In genomic region chr11:115283486-115283765, GRCm38 (mm10) we compare ENCODE assay signal across 26 mouse cellular contexts. TPM values are rescaled to one million over a fixed set of nuclear protein-coding genes. Genes with fewer than 3 reads are reported as not detected.
A peak's percentile ranks its signal among the peaks of the same experiment; 100 is the strongest.
DNase-seq lines count a peak whose midpoint lies in the region; ATAC-seq and TF ChIP-seq lines count a peak whose summit lies in the region.
"Had no signal": no experiment of that assay in that cellular context is flagged by ENCODE, and none has a peak within 500 bp of the region (broad histone marks: within the 10 kb centered on the region; RNA-seq: fewer than 3 reads in every experiment).

No protein-coding gene starts in this region.

- no peaks in the 10 kb centered on the region for H3K9me3 ChIP-seq in hindbrain, postnatal 0 days (ENCODE audit: low read length)
- H3K9me3 ChIP-seq in hindbrain, embryonic 16.5 days (ENCODE audit: control insufficient read depth, low read length) = no peaks in the 10 kb centered on the region
- H3K9me3 ChIP-seq: embryonic facial prominence, embryonic 15.5 days; forebrain, embryonic 10.5 days; heart, embryonic 12.5 days; hindbrain, embryonic 15.5 days had no signal

- no peaks in the 10 kb centered on the region for H3K4me1 ChIP-seq in hindbrain, postnatal 0 days (ENCODE audit: insufficient read depth, low read length)
- H3K4me1 ChIP-seq in hindbrain, embryonic 16.5 days (ENCODE audit: control insufficient read depth, insufficient read depth, low read depth, low read length) = peaks cover 2% of the 10 kb centered on the region
- H3K4me1 ChIP-seq in thymus, adult 2 months (replicated peaks; ENCODE audit: control insufficient read depth, insufficient read depth, low read length) = peaks cover 16% of the 10 kb centered on the region
- H3K4me1 ChIP-seq: embryonic facial prominence, embryonic 15.5 days had no signal

- H3K36me3 ChIP-seq in hindbrain, postnatal 0 days (ENCODE audit: insufficient read depth, low read length) = no peaks in the 10 kb centered on the region
- H3K36me3 ChIP-seq in hindbrain, embryonic 16.5 days (ENCODE audit: control insufficient read depth, insufficient read depth, low read length) = no peaks in the 10 kb centered on the region
- H3K36me3 ChIP-seq in thymus, adult 2 months (ENCODE audit: control insufficient read depth, insufficient read depth, low read length) = no peaks in the 10 kb centered on the region
- H3K36me3 ChIP-seq: embryonic facial prominence, embryonic 15.5 days; forebrain, embryonic 10.5 days; heart, embryonic 12.5 days; hindbrain, embryonic 15.5 days had no signal

- intact Hi-C loops in heart, postnatal 36 days (cut with DNase I) = no loop called here

- POLR2A ChIA-PET in Patski (lab: Charles Lee) = no interaction called here

- DNase-seq in heart, adult 11 months = peak; percentile 93
- DNase-seq in heart, postnatal 36 days = no peak
- no peak for DNase-seq in hindbrain, postnatal 0 days (ENCODE audit: low spot score)
- DNase-seq in NIH3T3 (ENCODE audit: low read depth) (peak; percentile 37), Patski (ENCODE audit: low read depth, low spot score) (no peak)
- DNase-seq in thymus, adult 2 months = no peak
- DNase-seq: embryo, embryonic 11 days; gastrocnemius, postnatal 36 days; heart, adult 18-20 months; heart, postnatal 10 days; kidney, adult 11 months had no signal

- H3K27ac ChIP-seq in hindbrain, postnatal 0 days = peak overlapping the region; percentile 70; the same call in 1 of the 2 replicates
- H3K27ac ChIP-seq in hindbrain, embryonic 16.5 days (ENCODE audit: low read depth, low read length) = no peak overlapping the region
- no peak overlapping the region for H3K27ac ChIP-seq in thymus, adult 2 months (ENCODE audit: control insufficient read depth, insufficient read depth, low read length)
- H3K27ac ChIP-seq: embryonic facial prominence, embryonic 15.5 days; forebrain, embryonic 10.5 days; hindbrain, embryonic 15.5 days had no signal

- H3K4me3 ChIP-seq in hindbrain, postnatal 0 days (ENCODE audit: low read length) = no peak overlapping the region
- no peak overlapping the region for H3K4me3 ChIP-seq in hindbrain, embryonic 16.5 days (ENCODE audit: low read length)
- H3K4me3 ChIP-seq in thymus, adult 2 months (ENCODE audit: control insufficient read depth, insufficient read depth, low read length) = no peak overlapping the region
- H3K4me3 ChIP-seq: embryonic facial prominence, embryonic 15.5 days; erythroblast, embryonic 14.5 days; forebrain, embryonic 10.5 days; heart, embryonic 12.5 days; hindbrain, embryonic 15.5 days had no signal

- in situ Hi-C loops in Patski (cut with MboI; ENCODE audit: low pct_unique_long_range_greater_than_20kb) = no loop called here

- no peaks in the 10 kb centered on the region for H3K27me3 ChIP-seq in hindbrain, postnatal 0 days (ENCODE audit: insufficient read depth, low read length)
- H3K27me3 ChIP-seq in hindbrain, embryonic 16.5 days (replicated peaks; ENCODE audit: control insufficient read depth, insufficient read depth, low read length) = no peaks in the 10 kb centered on the region
- H3K27me3 ChIP-seq in Patski = no peaks in the 10 kb centered on the region
- no peaks in the 10 kb centered on the region for H3K27me3 ChIP-seq in thymus, adult 2 months (ENCODE audit: control insufficient read depth, insufficient read depth, low read length)
- H3K27me3 ChIP-seq: embryonic facial prominence, embryonic 15.5 days; heart, embryonic 12.5 days; hindbrain, embryonic 15.5 days had no signal

- no peak overlapping the region for H3K4me2 ChIP-seq in hindbrain, postnatal 0 days (ENCODE audit: low read depth, low read length)
- no peak overlapping the region for H3K4me2 ChIP-seq in hindbrain, embryonic 16.5 days (ENCODE audit: low read length)
- H3K4me2 ChIP-seq: embryonic facial prominence, embryonic 15.5 days; heart, embryonic 12.5 days; hindbrain, embryonic 15.5 days had no signal

- WGBS in hindbrain, postnatal 0 days = 76% methylated on average over 9 of the region's 9 CpGs
- WGBS in hindbrain, embryonic 16.5 days = 75% methylated on average over 9 of the region's 9 CpGs
- WGBS in thymus, adult 2 months = 94% methylated on average over 9 of the region's 9 CpGs

- CTCF ChIA-PET in Patski (lab: Charles Lee) = no interaction called here

- no peak for TF ChIP-seq POLR2A in thymus, adult 2 months (IDR thresholded peaks at IDR 0.05; ENCODE audit: control insufficient read depth, extremely low read depth, insufficient read depth, low read length, poor library complexity)

- TF ChIP-seq CTCF in hindbrain, postnatal 0 days (IDR thresholded peaks at IDR 0.05; ENCODE audit: low read depth) = no peak
- no peak for TF ChIP-seq CTCF in Patski (IDR thresholded peaks at IDR 0.05)
- TF ChIP-seq CTCF in thymus, adult 2 months (IDR thresholded peaks at IDR 0.05; ENCODE audit: borderline replicate concordance, control insufficient read depth, extremely low read depth, insufficient read depth, low read length, poor library complexity) = no peak

- H3K9ac ChIP-seq in hindbrain, postnatal 0 days (replicated peaks; ENCODE audit: low read length) = no peak overlapping the region
- H3K9ac ChIP-seq in hindbrain, embryonic 16.5 days (ENCODE audit: low read depth, low read length) = no peak overlapping the region
- H3K9ac ChIP-seq: embryonic facial prominence, embryonic 15.5 days; heart, embryonic 12.5 days; hindbrain, embryonic 15.5 days had no signal

- no peak for ATAC-seq in hindbrain, postnatal 0 days
- no peak for ATAC-seq in hindbrain, embryonic 16.5 days
- peak; percentile 12 for ATAC-seq in Patski
- ATAC-seq: forebrain, embryonic 14.5 days had no signal

RNA-seq across cellular contexts. Expression of gene Fdxr, which starts 6.6 kb away (rescaled TPM):
- total RNA-seq in heart, postnatal 36 days (2021) = 1 to 10 TPM; 9.5 to 9.7 TPM
- total RNA-seq in hindbrain, postnatal 0 days (2014; rRNA removed) = 20.0 and 22.6 TPM in 2 replicates
- 15.0 and 16.4 TPM in 2 replicates for polyA plus RNA-seq in hindbrain, postnatal 0 days (2015; fragmentation: Nextera tagmentation; extraction: Ambion mirVana)
- polyA plus RNA-seq in hindbrain, embryonic 16.5 days (2015; fragmentation: Nextera tagmentation; extraction: Ambion mirVana) = 21.2 and 22.5 TPM in 2 replicates
- 7.1 TPM for polyA plus RNA-seq in Patski (2021)
- polyA plus RNA-seq in thymus, adult 2 months (2012; rRNA removed) = 31.8 and 36.3 TPM in 2 replicates

RNA-seq across cellular contexts. Expression of gene Fads6, which starts 14.0 kb away (rescaled TPM):
- 1 to 10 TPM; 1.2 TPM for total RNA-seq in heart, postnatal 36 days (2021)
- 8.3 and 10.8 TPM in 2 replicates for total RNA-seq in hindbrain, postnatal 0 days (2014; rRNA removed)
- polyA plus RNA-seq in hindbrain, postnatal 0 days (2015; fragmentation: Nextera tagmentation; extraction: Ambion mirVana) = 1.8 and 1.9 TPM in 2 replicates
- polyA plus RNA-seq in hindbrain, embryonic 16.5 days (2015; fragmentation: Nextera tagmentation; extraction: Ambion mirVana) = 1.4 and 2.0 TPM in 2 replicates
- 0.05 TPM for polyA plus RNA-seq in Patski (2021)
- 1.6 and 2.1 TPM in 2 replicates for polyA plus RNA-seq in thymus, adult 2 months (2012; rRNA removed)

RNA-seq across cellular contexts. Expression of gene Grin2c, which starts 16.4 kb away (rescaled TPM):
- total RNA-seq in heart, postnatal 36 days (2021) = under 1 TPM; 0.11 to 0.25 TPM
- 6.9 and 7.1 TPM in 2 replicates for total RNA-seq in hindbrain, postnatal 0 days (2014; rRNA removed)
- 1.0 and 1.1 TPM in 2 replicates for polyA plus RNA-seq in hindbrain, postnatal 0 days (2015; fragmentation: Nextera tagmentation; extraction: Ambion mirVana)
- polyA plus RNA-seq in hindbrain, embryonic 16.5 days (2015; fragmentation: Nextera tagmentation; extraction: Ambion mirVana) = 0.60 and 0.72 TPM in 2 replicates
- not detected for polyA plus RNA-seq in Patski (2021)
- polyA plus RNA-seq in thymus, adult 2 months (2012; rRNA removed) = 6.5 and 7.1 TPM in 2 replicates
- total RNA-seq: gastrocnemius, postnatal 36 days; heart, postnatal 10 days had no signal
- polyA plus RNA-seq: embryonic facial prominence, embryonic 15.5 days; forebrain, embryonic 10.5 days; intestine, embryonic 14.5 days; kidney, embryonic 14.5 days had no signal

RNA-seq across cellular contexts. Expression of gene Otop2, which starts 23.5 kb away (rescaled TPM):
- total RNA-seq in heart, postnatal 36 days (2021) = not detected
- total RNA-seq in hindbrain, postnatal 0 days (2014; rRNA removed) = 0.36 and 0.99 TPM in 2 replicates
- polyA plus RNA-seq in hindbrain, postnatal 0 days (2015; fragmentation: Nextera tagmentation; extraction: Ambion mirVana) = 0.20 and 0.34 TPM in 2 replicates
- 0.06 and 0.18 TPM in 2 replicates for polyA plus RNA-seq in hindbrain, embryonic 16.5 days (2015; fragmentation: Nextera tagmentation; extraction: Ambion mirVana)
- not detected for polyA plus RNA-seq in Patski (2021)
- 0.26 and 0.32 TPM in 2 replicates for polyA plus RNA-seq in thymus, adult 2 months (2012; rRNA removed)
- total RNA-seq: adrenal gland, adult 18-20 months; adrenal gland, postnatal 25 days; gastrocnemius, adult 8-10 months; gastrocnemius, postnatal 36 days; heart, adult 18-20 months; heart, postnatal 10 days had no signal
- polyA plus RNA-seq: embryonic facial prominence, embryonic 11.5 days; erythroblast, embryonic 14.5 days; forebrain, embryonic 14.5 days; heart, embryonic 12.5 days; hindbrain, embryonic 11.5 days; intestine, embryonic 14.5 days had no signal

RNA-seq across cellular contexts. Expression of gene Ush1g, which starts 38.4 kb away (rescaled TPM):
- under 1 TPM in 1 of 2 experiments, not detected in 1; 0.14 TPM for total RNA-seq in heart, postnatal 36 days (2021)
- total RNA-seq in hindbrain, postnatal 0 days (2014; rRNA removed) = 0.37 and 0.47 TPM in 2 replicates
- 0.10 and 0.13 TPM in 2 replicates for polyA plus RNA-seq in hindbrain, postnatal 0 days (2015; fragmentation: Nextera tagmentation; extraction: Ambion mirVana)
- polyA plus RNA-seq in hindbrain, embryonic 16.5 days (2015; fragmentation: Nextera tagmentation; extraction: Ambion mirVana) = 0.16 and 0.25 TPM in 2 replicates
- polyA plus RNA-seq in Patski (2021) = 0.32 TPM
- 0.05 and 0.11 TPM in 2 replicates for polyA plus RNA-seq in thymus, adult 2 months (2012; rRNA removed)
- total RNA-seq: ES-E14 had no signal
- polyA plus RNA-seq: embryonic facial prominence, embryonic 11.5 days; erythroblast, embryonic 14.5 days; forebrain, embryonic 10.5 days; forebrain, embryonic 14.5 days; kidney, embryonic 14.5 days had no signal

Comparison
In these comparisons a context has a peak if more than half of its experiments do, and no peak if none do; other contexts are left out.
1. DNase-seq: peak in heart, adult 11 months (single experiment) and NIH3T3 (single experiment); none in heart, postnatal 36 days (0 of 2), hindbrain, postnatal 0 days (single experiment), Patski (single experiment) and thymus, adult 2 months (single experiment).